Mouse (Mus musculus) cerebellum, postnatal 10 days (tissue): ENCODE data around the gene Acyp1.

Source experiments
- DNase-seq, 2 experiments: peaks; one replicate each; pipeline ENCODE4 v3.0.0; 2021; ENCODE audit warnings: mixed read lengths in 2 of 2

The Acyp1 gene

DNA sequence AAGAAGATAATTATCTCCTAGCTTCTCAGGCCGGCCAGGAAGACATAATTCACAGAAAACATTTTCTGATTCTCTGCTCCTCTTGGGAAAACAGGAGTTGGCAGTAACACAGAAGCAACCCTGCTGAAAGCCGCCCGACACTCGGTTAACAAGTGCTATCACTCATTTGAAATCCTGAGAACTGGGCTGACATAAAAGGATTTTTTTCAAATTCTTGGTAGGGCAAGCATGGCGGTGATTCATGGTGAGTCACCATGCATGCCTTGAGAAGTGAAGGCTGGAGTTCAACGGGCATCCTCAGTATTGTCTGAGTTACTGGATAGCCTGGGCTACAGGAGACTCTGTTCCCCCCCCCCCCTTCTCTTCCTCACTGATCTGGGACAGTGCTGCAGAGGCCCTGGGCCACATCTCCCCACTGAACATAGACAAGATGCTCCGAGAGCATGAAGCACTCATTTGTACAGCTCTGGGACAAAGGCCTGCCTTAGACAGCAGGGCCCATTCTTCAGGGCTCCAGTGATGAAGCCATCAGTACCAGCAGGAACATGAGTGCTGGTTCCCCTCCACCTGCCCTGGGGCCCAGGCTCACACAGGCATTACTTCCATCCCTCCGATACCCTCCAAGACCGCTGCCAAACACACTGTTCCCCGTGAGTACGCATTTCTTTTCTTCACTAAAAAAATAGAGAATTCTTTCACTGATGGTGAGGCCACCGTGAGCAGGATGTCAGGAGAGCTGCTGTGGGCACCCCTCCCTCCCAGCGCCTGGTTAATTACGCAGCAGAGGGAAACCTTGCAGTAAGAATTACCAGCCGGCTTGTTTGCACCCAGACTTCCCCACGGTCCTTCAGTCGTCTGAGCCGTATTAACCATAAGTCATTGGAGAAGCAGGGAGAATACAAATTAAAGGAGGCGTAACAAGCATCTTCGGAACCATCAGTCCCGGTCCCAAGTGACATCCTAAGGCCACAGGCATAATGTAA lies 54.6 kb downstream of the Acyp1 start:
- DNase-seq = no peak

DNA sequence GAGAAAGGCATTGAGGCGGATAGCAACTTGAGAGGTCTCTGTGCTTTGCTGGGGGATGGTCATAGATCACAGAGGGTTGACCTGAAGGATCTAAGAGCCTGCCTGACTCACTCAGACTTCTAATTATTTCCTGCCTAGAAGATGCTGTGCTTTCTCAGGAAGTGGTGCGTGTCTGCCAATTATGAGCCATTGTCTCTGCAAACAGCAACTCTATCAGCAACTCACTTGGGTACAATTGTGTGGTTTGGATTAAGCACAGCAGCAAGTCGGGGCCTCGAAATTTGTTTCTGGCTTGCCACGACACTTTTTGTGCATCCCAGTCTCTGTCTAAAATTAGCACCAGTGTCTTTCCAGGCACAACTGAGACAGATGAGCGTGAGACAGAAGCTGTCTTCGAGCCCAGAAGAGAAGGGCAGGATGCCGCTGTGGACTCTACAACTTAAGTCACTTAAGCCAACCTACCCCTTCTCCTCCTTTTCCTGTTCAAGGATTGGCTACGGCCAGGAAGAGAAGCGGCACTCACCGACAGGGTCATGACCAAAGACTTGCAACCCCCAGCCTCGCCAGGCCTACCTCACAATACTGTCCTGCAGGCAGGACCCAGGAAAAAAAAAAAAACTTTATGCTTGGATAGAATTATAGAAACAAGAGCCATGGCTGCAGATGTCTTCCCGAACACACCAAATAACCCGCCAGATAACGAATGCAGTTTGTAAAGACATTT lies 60.2 kb downstream of the Acyp1 start:
- DNase-seq = no peak

DNA sequence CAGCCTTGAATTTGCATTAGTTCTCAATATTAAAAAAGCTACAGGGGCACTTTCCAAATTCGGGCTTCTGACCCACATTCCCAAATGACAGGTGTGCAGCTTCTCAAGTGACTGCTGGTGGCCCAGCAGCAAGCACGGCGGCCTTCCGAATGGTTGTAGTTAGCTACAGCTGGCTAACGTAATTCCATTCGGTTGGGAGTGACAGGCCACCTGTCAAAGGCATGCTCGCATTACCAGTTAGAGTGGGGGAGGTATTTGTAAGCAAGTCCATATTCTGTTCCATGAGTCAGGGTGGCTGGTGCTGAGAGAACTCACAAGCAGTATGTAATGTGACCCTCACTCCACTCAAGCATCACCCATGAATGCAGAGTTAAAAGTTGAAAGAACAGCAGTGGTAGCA lies 61.0 kb downstream of the Acyp1 start:
- DNase-seq = no peak
